Mouse (Mus musculus) C2C12 (cell line): ENCODE measurements around the gene Lsg1. TPM values are rescaled to one million over a fixed set of nuclear protein-coding genes. Genes with fewer than 3 reads are reported as not detected.

ENCODE experiments used
- H3K27me3 ChIP-seq: one replicate; pipeline ENCODE4 v1.6.1; 2011; ENCODE audit not compliant: control insufficient read depth, insufficient read depth, insufficient read length
- H3K36me3 ChIP-seq: one replicate; pipeline ENCODE4 v1.6.1; 2011; ENCODE audit not compliant: control insufficient read depth, insufficient read depth
- H3K4me3 ChIP-seq: one replicate; pipeline ENCODE4 v1.5.1; 2011; ENCODE audit warnings: mild to moderate bottlenecking, control low read depth; ENCODE audit not compliant: poor library complexity, insufficient read depth, severe bottlenecking
- H3K79me2 ChIP-seq: one replicate; pipeline ENCODE4 v1.6.1; 2011; ENCODE audit not compliant: control insufficient read depth, insufficient read depth
- H3K79me3 ChIP-seq: one replicate; pipeline ENCODE4 v1.6.1; 2011; ENCODE audit warnings: low read depth, control low read depth
- H3ac ChIP-seq: one replicate; pipeline ENCODE3; 2011; ENCODE audit warnings: low read depth; ENCODE audit not compliant: control insufficient read depth, insufficient read length
- CEBPB ChIP-seq: IDR thresholded peaks from one replicate; pipeline ENCODE4 v1.6.1; 2011; ENCODE audit warnings: low read depth, mild to moderate bottlenecking, control low read depth, moderate library complexity
- CTCF ChIP-seq: IDR thresholded peaks from one replicate; pipeline ENCODE4 v1.5.1; 2011; ENCODE audit not compliant: control insufficient read depth, insufficient read depth, insufficient read length
- FOSL1 ChIP-seq: IDR thresholded peaks from one replicate; pipeline ENCODE4 v1.8.0; 2011; ENCODE audit warnings: mild to moderate bottlenecking, low read length; ENCODE audit not compliant: poor library complexity, insufficient read depth, severe bottlenecking
- MAX ChIP-seq: IDR thresholded peaks from one replicate; pipeline ENCODE4 v1.6.1; 2011; ENCODE audit warnings: mild to moderate bottlenecking, control low read depth
- MYOD1 ChIP-seq: IDR thresholded peaks from one replicate; pipeline ENCODE4 v1.6.1; 2011; ENCODE audit warnings: low read depth; ENCODE audit not compliant: control insufficient read depth, insufficient read length
- MYOG ChIP-seq: IDR thresholded peaks from one replicate; pipeline ENCODE4 v1.6.1; 2011; ENCODE audit not compliant: control insufficient read depth, insufficient read length; ENCODE audit errors: extremely low read depth
- USF1 ChIP-seq: IDR thresholded peaks from one replicate; pipeline ENCODE4 v1.6.1; 2011; ENCODE audit warnings: low read depth, mild to moderate bottlenecking, control low read depth, moderate library complexity
- polyA plus RNA-seq: library from polyadenylated mRNA; unstranded; fragments of >200 nt; fragmentation: generic; extraction: Trizol; gene quantifications from one replicate; pipeline ENCODE4 v1.2.1, GENCODE M21; 2012; ENCODE audit warnings: missing spikeins

The Lsg1 gene
- polyA plus RNA-seq, 1 experiment: 28.8 TPM

- TF ChIP-seq CTCF: peak; percentile 90
- no peak for TF ChIP-seq MYOD1
- H3ac ChIP-seq: no peak overlapping the region
Observed at GRCm38 (mm10) chr16:30531761-30532406, 55.5 kb downstream of the Lsg1 start.

GRCm38 (mm10) chr16:30530815-30531214 lies 56.6 kb downstream of the Lsg1 start:
- TF ChIP-seq CTCF (peak; percentile 24), MYOG (no peak)
- Histone ChIP-seq H3ac (no peak overlapping the region), H3K79me3 (no peaks in the 10 kb centered on the region), H3K27me3 (no peaks in the 10 kb centered on the region), H3K4me3 (no peak overlapping the region), H3K36me3 (no peaks in the 10 kb centered on the region), H3K79me2 (no peaks in the 10 kb centered on the region)

More at GRCm38 (mm10) chr16:30531761-30532406, 55.5 kb downstream of the Lsg1 start:
- no peaks in the 10 kb centered on the region for H3K27me3 ChIP-seq
- H3K36me3 ChIP-seq: no peaks in the 10 kb centered on the region
- no peak overlapping the region for H3K4me3 ChIP-seq
- no peaks in the 10 kb centered on the region for H3K79me3 ChIP-seq
- no peaks in the 10 kb centered on the region for H3K79me2 ChIP-seq

- H3K36me3 ChIP-seq: no peaks in the 10 kb centered on the region
- peak overlapping the region; percentile 1 for H3ac ChIP-seq
- no peaks in the 10 kb centered on the region for H3K79me3 ChIP-seq
- H3K79me2 ChIP-seq: no peaks in the 10 kb centered on the region
- no peaks in the 10 kb centered on the region for H3K27me3 ChIP-seq
- peak; percentile 78 for TF ChIP-seq CEBPB
- TF ChIP-seq MYOD1: no peak
- H3K4me3 ChIP-seq: no peak overlapping the region
Observed at GRCm38 (mm10) chr16:30528386-30528785, 59.0 kb downstream of the Lsg1 start.

- H3K36me3 ChIP-seq: no peaks in the 10 kb centered on the region
- H3K27me3 ChIP-seq: no peaks in the 10 kb centered on the region
- TF ChIP-seq CTCF (no peak), CEBPB (no peak), MYOG (no peak), MAX (no peak), MYOD1 (peak; percentile 68)
- H3K79me3 ChIP-seq: no peaks in the 10 kb centered on the region
- H3K4me3 ChIP-seq: no peak overlapping the region
- no peak overlapping the region for H3ac ChIP-seq
- H3K79me2 ChIP-seq: no peaks in the 10 kb centered on the region
Observed at GRCm38 (mm10) chr16:30527889-30528288, 59.5 kb downstream of the Lsg1 start.

GRCm38 (mm10) chr16:30525756-30526155 lies 61.6 kb downstream of the Lsg1 start:
- H3K27me3 ChIP-seq: no peaks in the 10 kb centered on the region
- no peak overlapping the region for H3ac ChIP-seq
- no peak overlapping the region for H3K4me3 ChIP-seq
- H3K79me2 ChIP-seq: no peaks in the 10 kb centered on the region
- H3K36me3 ChIP-seq: no peaks in the 10 kb centered on the region
- no peaks in the 10 kb centered on the region for H3K79me3 ChIP-seq
- TF ChIP-seq MYOD1 (no peak), USF1 (no peak), CEBPB (no peak), CTCF (no peak), FOSL1 (no peak), MAX (no peak), MYOG (no peak)

GRCm38 (mm10) chr16:30524481-30524880 lies 62.9 kb downstream of the Lsg1 start:
- no peak for TF ChIP-seq MAX
- peak; percentile 54 for TF ChIP-seq CEBPB
- no peaks in the 10 kb centered on the region for H3K79me2 ChIP-seq
- no peak overlapping the region for H3K4me3 ChIP-seq
- no peaks in the 10 kb centered on the region for H3K27me3 ChIP-seq
- no peaks in the 10 kb centered on the region for H3K36me3 ChIP-seq
- H3ac ChIP-seq: no peak overlapping the region
- no peaks in the 10 kb centered on the region for H3K79me3 ChIP-seq
